In the genomic region with DNA sequence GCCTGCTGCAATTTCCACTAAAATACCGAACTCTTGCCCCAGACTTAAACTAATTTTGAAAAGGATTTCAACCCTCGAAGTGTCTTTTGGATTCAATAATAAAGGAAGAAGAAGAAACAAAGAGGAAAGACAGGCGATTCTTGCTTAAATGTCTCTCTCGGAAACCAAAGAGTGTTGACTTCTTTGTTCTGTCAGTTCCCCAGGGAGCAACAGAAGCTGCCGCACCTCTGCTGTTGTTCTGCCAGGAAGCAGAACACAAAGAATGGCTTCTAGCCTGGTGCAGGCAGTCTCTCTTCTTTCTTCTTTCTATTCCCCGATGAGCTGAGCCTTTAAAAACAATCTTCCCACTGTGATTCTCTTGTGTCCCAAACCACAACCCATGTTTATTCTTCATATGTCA, we compare ENCODE assay signal across 14 mouse cellular contexts.
DNase-seq lines count a peak whose midpoint lies in the region; ATAC-seq lines count a peak whose summit lies in the region.
"Had no signal": no experiment of that assay in that cellular context is flagged by ENCODE, and none has a peak within 500 bp of the region (broad histone marks: within the 10 kb centered on the region; RNA-seq: fewer than 3 reads in every experiment).

No protein-coding gene starts in this region.

- H3K27me3 ChIP-seq in forebrain, embryonic 14.5 days (replicated peaks; ENCODE audit: control insufficient read depth, insufficient read depth, low read length) = no peaks in the 10 kb centered on the region
- no peaks in the 10 kb centered on the region for H3K27me3 ChIP-seq in midbrain, embryonic 12.5 days

- no peak overlapping the region for H3K4me2 ChIP-seq in forebrain, embryonic 14.5 days (ENCODE audit: low read length)
- H3K4me2 ChIP-seq in midbrain, embryonic 12.5 days (replicated peaks) = peak overlapping the region; percentile 32

- no peak overlapping the region for H3K9ac ChIP-seq in forebrain, embryonic 14.5 days (ENCODE audit: low read length)
- no peak overlapping the region for H3K9ac ChIP-seq in midbrain, embryonic 12.5 days (replicated peaks)
- H3K9ac ChIP-seq: liver, embryonic 14.5 days had no signal

- no peak for ATAC-seq in forebrain, embryonic 14.5 days
- 0 out of 2 replicates have a peak, but pooled peaks have one; percentile 66 for ATAC-seq in midbrain, embryonic 12.5 days (ENCODE audit: low FRiP score, low read depth)
- ATAC-seq in activated CD4-positive, CD25-positive, alpha-beta regulatory T cell, adult 4 months = no peak

- peak; percentile 32 to 48 for DNase-seq in spleen, postnatal 36 days (ENCODE audit: low spot score in 2 of 2)
- no peak for DNase-seq in spleen, adult 12 weeks (ENCODE audit: low spot score)
- DNase-seq in forebrain, embryonic 14.5 days (ENCODE audit: low spot score) = peak; percentile 67
- no peak for DNase-seq in frontal cortex, adult 2 months (ENCODE audit: extremely low spot score in 1 of 2, low spot score in 1 of 2)
- DNase-seq in layer of hippocampus, postnatal 25 days (ENCODE audit: extremely low spot score in 1 of 2, low spot score in 1 of 2) = no peak
- DNase-seq in kidney, postnatal 4 days = no peak
- DNase-seq: cerebellum, adult 11-12 months; heart, adult 2 months; kidney, adult 11 months; layer of hippocampus, postnatal 36 days had no signal

- H3K4me3 ChIP-seq in forebrain, embryonic 14.5 days (ENCODE audit: low read depth, low read length) = no peak overlapping the region
- H3K4me3 ChIP-seq in midbrain, embryonic 12.5 days = no peak overlapping the region
- H3K4me3 ChIP-seq: heart, adult 2 months had no signal

- WGBS in forebrain, embryonic 14.5 days = 2% methylated on average over 6 of the region's 6 CpGs
- WGBS in midbrain, embryonic 12.5 days = 2% methylated on average over 6 of the region's 6 CpGs

- H3K36me3 ChIP-seq in forebrain, embryonic 14.5 days (ENCODE audit: control insufficient read depth, insufficient read depth, low read length) = no peaks in the 10 kb centered on the region
- no peaks in the 10 kb centered on the region for H3K36me3 ChIP-seq in midbrain, embryonic 12.5 days

- peaks cover 4% of the 10 kb centered on the region; the same call in 1 of the 2 replicates for H3K4me1 ChIP-seq in forebrain, embryonic 14.5 days (ENCODE audit: control insufficient read depth, insufficient read depth, low read length)
- peaks cover 17% of the 10 kb centered on the region for H3K4me1 ChIP-seq in midbrain, embryonic 12.5 days

- no peaks in the 10 kb centered on the region for H3K9me3 ChIP-seq in forebrain, embryonic 14.5 days (replicated peaks; ENCODE audit: control insufficient read depth, low read length)
- H3K9me3 ChIP-seq in midbrain, embryonic 12.5 days = no peaks in the 10 kb centered on the region

- H3K27ac ChIP-seq in forebrain, embryonic 14.5 days (ENCODE audit: low read depth, low read length) = no peak overlapping the region
- peak overlapping the region; percentile 65 for H3K27ac ChIP-seq in midbrain, embryonic 12.5 days (replicated peaks)
- H3K27ac ChIP-seq: heart, adult 2 months; liver, embryonic 14.5 days; stomach, postnatal 0 days had no signal

Comparison
In these comparisons a context has a peak if more than half of its experiments do, and no peak if none do; other contexts are left out.
1. DNase-seq: peak in spleen, postnatal 36 days (2 of 2) and forebrain, embryonic 14.5 days (single experiment); none in spleen, adult 12 weeks (single experiment), frontal cortex, adult 2 months (0 of 2), layer of hippocampus, postnatal 25 days (0 of 2) and kidney, postnatal 4 days (0 of 2).